Mouse (Mus musculus): Measurements from ENCODE around the gene Best3. TPM values are rescaled to one million over a fixed set of nuclear protein-coding genes. Genes with fewer than 3 reads are reported as not detected.
"Not testable (repeated sequence)": the region's sequence is repeated elsewhere in the genome, so short reads cannot be mapped to it uniquely, and the experiment has no call there.

Best3 gene
- polyA plus RNA-seq, 1 experiment from 2014 or later = 0.12 TPM

- Histone ChIP-seq H3K4me2 (ENCODE audit: low read length) (no peak overlapping the region), H3K4me3 (replicated peaks; ENCODE audit: low read depth, low read length) (no peak overlapping the region), H3K36me3 (ENCODE audit: control insufficient read depth, insufficient read depth, low read length) (no peaks in the 10 kb centered on the region), H3K27me3 (ENCODE audit: control insufficient read depth, insufficient read depth, low read length) (no peaks in the 10 kb centered on the region), H3K4me1 (ENCODE audit: control insufficient read depth, insufficient read depth, low read length) (peaks cover 14% of the 10 kb centered on the region; the same call in 1 of the 2 replicates), H3K9ac (replicated peaks; ENCODE audit: low read length) (no peak overlapping the region), H3K27ac (replicated peaks; ENCODE audit: low read depth, low read length) (no peak overlapping the region), H3K9me3 (ENCODE audit: control insufficient read depth, low read length) (no peaks in the 10 kb centered on the region)
- ATAC-seq (ENCODE audit: low FRiP score, low TSS enrichment) = no peak
- no peak for DNase-seq
- 91% methylated on average over 6 of the region's 6 CpGs for WGBS
These were observed 23.6 kb downstream of the Best3 start for GRCm38 (mm10) chr10:117009691-117010090.

DNA sequence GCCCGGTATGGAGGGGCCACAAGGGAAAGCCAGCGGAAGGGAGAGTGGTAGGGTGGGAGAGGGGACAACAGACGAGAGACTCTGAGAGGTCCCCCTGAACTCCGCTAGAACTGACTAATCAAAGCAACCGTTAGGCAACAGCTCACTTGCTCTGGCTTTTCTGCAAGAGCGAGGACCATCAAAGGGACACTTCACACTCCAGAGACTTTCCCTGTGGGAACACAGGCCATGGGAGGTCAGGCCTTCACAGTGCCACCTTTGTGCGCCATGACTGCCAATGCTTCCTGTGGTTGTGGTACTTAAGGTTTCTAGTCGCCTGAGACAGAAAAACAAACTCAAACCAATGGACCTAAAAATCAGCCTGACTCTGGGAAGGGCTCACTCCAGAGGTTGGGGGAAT is 24.9 kb downstream of the Best3 start:
- H3K9me3 ChIP-seq (ENCODE audit: control insufficient read depth, low read length) = no peaks in the 10 kb centered on the region
- H3K27ac ChIP-seq (replicated peaks; ENCODE audit: low read depth, low read length) = no peak overlapping the region
- H3K9ac ChIP-seq (replicated peaks; ENCODE audit: low read length) = no peak overlapping the region
- H3K36me3 ChIP-seq (ENCODE audit: control insufficient read depth, insufficient read depth, low read length) = no peaks in the 10 kb centered on the region
- WGBS = 22% methylated on average over 8 of the region's 8 CpGs
- peaks cover 6% of the 10 kb centered on the region; the same call in 1 of the 2 replicates for H3K4me1 ChIP-seq (ENCODE audit: control insufficient read depth, insufficient read depth, low read length)
- H3K27me3 ChIP-seq (ENCODE audit: control insufficient read depth, insufficient read depth, low read length) = no peaks in the 10 kb centered on the region
- no peak overlapping the region for H3K4me3 ChIP-seq (replicated peaks; ENCODE audit: low read depth, low read length)
- DNase-seq (no peak), ATAC-seq (ENCODE audit: low FRiP score, low TSS enrichment) (no peak)
- no peak overlapping the region for H3K4me2 ChIP-seq (ENCODE audit: low read length)

DNA sequence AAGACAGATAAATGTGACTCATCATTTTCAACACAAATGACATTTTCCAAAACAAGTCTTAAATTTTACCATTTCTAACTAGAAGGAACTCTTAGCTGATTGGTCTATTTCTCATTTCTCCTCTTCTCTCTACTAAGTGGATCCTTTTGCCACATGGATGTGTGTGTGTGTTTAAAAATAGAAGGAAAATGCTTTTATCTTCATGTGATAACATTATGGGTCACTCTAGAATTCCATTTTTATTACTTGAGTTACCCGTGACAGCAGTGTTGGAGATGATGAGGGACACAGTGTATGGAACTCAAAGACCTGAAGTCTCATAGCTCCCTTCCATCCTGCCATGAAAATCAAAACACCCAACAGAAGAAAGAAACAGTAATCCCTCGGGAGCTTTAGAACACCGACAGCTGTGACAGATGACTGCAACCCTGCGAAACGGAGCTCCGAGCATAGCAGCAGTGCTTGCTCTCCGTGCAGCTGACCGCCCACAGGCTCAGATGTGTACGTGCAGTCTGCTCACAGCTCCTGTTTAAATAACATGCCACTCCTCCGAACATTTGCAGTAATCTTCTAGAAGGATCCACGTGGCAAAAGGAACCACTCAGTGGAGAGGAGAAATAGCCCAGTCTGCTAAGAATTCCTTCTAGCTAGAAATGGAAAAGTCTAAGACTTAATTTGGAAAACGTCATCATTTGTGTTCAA is 27.7 kb downstream of the Best3 start:
- whole genome bisulfite sequencing = 14% methylated on average over 12 of the region's 12 CpGs
- H3K4me3 ChIP-seq (replicated peaks; ENCODE audit: low read depth, low read length) = no peak overlapping the region
- DNase-seq = peak; percentile 76

DNA sequence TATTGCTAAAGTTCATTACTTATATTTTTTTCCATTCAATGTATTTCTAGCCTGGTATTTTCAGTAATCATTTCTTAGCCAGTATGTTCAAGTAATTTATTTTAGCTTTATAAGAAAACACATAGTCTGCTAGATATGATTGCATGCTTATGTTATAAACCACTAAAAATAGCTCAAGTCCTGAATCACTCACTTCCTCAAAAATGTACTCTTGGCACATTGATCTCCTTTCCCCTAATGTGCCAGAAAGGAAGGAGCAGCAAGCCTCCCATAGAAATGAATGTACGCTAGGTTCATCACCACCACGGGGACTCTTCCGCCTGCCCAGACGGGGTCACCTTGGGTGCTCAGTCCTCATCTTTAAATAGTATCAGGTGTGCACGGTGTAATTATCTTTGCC is 28.5 kb downstream of the Best3 start:
- DNase-seq (no peak), ATAC-seq (ENCODE audit: low FRiP score, low TSS enrichment) (no peak)
- Histone ChIP-seq H3K9me3 (ENCODE audit: control insufficient read depth, low read length) (no peaks in the 10 kb centered on the region), H3K4me2 (ENCODE audit: low read length) (no peak overlapping the region), H3K27me3 (ENCODE audit: control insufficient read depth, insufficient read depth, low read length) (no peaks in the 10 kb centered on the region), H3K9ac (replicated peaks; ENCODE audit: low read length) (no peak overlapping the region), H3K36me3 (ENCODE audit: control insufficient read depth, insufficient read depth, low read length) (no peaks in the 10 kb centered on the region), H3K4me3 (replicated peaks; ENCODE audit: low read depth, low read length) (no peak overlapping the region), H3K27ac (replicated peaks; ENCODE audit: low read depth, low read length) (no peak overlapping the region), H3K4me1 (ENCODE audit: control insufficient read depth, insufficient read depth, low read length) (peaks cover 13% of the 10 kb centered on the region; the same call in 1 of the 2 replicates)
- WGBS = 89% methylated on average over 5 of the region's 5 CpGs

More for the DNA sequence above, 27.7 kb downstream of the Best3 start:
- no peaks in the 10 kb centered on the region for H3K9me3 ChIP-seq (ENCODE audit: control insufficient read depth, low read length)
- no peak overlapping the region for H3K27ac ChIP-seq (replicated peaks; ENCODE audit: low read depth, low read length)
- peak overlapping the region; percentile 34 for H3K4me2 ChIP-seq (ENCODE audit: low read length)
- peak; percentile 63; the same call in 1 of the 2 replicates for ATAC-seq (ENCODE audit: low FRiP score, low TSS enrichment)
- H3K27me3 ChIP-seq (ENCODE audit: control insufficient read depth, insufficient read depth, low read length) = no peaks in the 10 kb centered on the region
- H3K4me1 ChIP-seq (ENCODE audit: control insufficient read depth, insufficient read depth, low read length) = peaks cover 13% of the 10 kb centered on the region; the same call in 1 of the 2 replicates
- H3K36me3 ChIP-seq (ENCODE audit: control insufficient read depth, insufficient read depth, low read length) = no peaks in the 10 kb centered on the region
- no peak overlapping the region for H3K9ac ChIP-seq (replicated peaks; ENCODE audit: low read length)

DNA sequence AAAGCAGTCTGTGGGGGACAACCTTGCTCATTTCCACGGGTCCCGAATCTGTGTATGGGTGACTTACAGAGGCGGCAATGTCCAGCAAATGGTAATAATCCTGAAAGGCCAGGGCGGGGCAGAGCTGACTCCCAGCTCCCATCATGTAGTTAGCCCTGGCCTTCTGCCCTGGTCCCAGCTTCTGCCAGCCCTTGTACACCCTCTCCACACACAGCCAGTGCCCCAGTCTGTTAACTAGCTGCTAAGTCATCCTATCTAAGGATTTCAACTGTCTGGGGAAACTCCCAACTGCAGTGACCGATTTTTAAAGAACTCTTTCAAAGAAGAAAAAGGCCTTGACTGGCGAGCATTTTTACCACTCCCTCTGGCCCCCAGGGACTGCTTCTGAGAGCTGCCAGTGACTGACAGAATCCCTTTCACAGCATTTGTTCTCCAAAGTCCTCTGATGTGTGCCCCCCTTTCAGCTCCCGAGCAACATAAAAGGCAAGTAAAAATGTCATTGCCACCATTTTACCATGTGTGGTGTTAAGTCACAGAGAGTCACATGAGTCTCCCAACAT is 32.2 kb downstream of the Best3 start:
- Histone ChIP-seq H3K4me3 (replicated peaks; ENCODE audit: low read depth, low read length) (no peak overlapping the region), H3K9me3 (ENCODE audit: control insufficient read depth, low read length) (no peaks in the 10 kb centered on the region), H3K27me3 (ENCODE audit: control insufficient read depth, insufficient read depth, low read length) (no peaks in the 10 kb centered on the region), H3K9ac (replicated peaks; ENCODE audit: low read length) (no peak overlapping the region), H3K4me1 (ENCODE audit: control insufficient read depth, insufficient read depth, low read length) (peaks cover 18% of the 10 kb centered on the region), H3K36me3 (ENCODE audit: control insufficient read depth, insufficient read depth, low read length) (no peaks in the 10 kb centered on the region), H3K4me2 (ENCODE audit: low read length) (no peak overlapping the region), H3K27ac (replicated peaks; ENCODE audit: low read depth, low read length) (no peak overlapping the region)
- WGBS = 33% methylated on average over 7 of the region's 7 CpGs
- peak; percentile 66 for DNase-seq
- no peak; the same call in 1 of the 2 replicates for ATAC-seq (ENCODE audit: low FRiP score, low TSS enrichment)

- Histone ChIP-seq H3K9me3 (ENCODE audit: control insufficient read depth, low read length) (no peaks in the 10 kb centered on the region), H3K4me3 (replicated peaks; ENCODE audit: low read depth, low read length) (no peak overlapping the region), H3K4me2 (ENCODE audit: low read length) (no peak overlapping the region), H3K27me3 (ENCODE audit: control insufficient read depth, insufficient read depth, low read length) (no peaks in the 10 kb centered on the region), H3K9ac (replicated peaks; ENCODE audit: low read length) (no peak overlapping the region), H3K27ac (replicated peaks; ENCODE audit: low read depth, low read length) (no peak overlapping the region), H3K4me1 (ENCODE audit: control insufficient read depth, insufficient read depth, low read length) (peaks cover 13% of the 10 kb centered on the region), H3K36me3 (ENCODE audit: control insufficient read depth, insufficient read depth, low read length) (no peaks in the 10 kb centered on the region)
- ATAC-seq (ENCODE audit: low FRiP score, low TSS enrichment) = no peak
- no peak for DNase-seq
- 19% methylated on average over 21 of the region's 21 CpGs for WGBS
These were observed 35.1 kb downstream of the Best3 start for GRCm38 (mm10) chr10:117021020-117021754.

- WGBS = 74% methylated on average over 16 of the region's 16 CpGs
- no peak overlapping the region for H3K4me3 ChIP-seq (replicated peaks; ENCODE audit: low read depth, low read length)
These were observed 37.6 kb downstream of the Best3 start for GRCm38 (mm10) chr10:117023693-117024092.

DNA sequence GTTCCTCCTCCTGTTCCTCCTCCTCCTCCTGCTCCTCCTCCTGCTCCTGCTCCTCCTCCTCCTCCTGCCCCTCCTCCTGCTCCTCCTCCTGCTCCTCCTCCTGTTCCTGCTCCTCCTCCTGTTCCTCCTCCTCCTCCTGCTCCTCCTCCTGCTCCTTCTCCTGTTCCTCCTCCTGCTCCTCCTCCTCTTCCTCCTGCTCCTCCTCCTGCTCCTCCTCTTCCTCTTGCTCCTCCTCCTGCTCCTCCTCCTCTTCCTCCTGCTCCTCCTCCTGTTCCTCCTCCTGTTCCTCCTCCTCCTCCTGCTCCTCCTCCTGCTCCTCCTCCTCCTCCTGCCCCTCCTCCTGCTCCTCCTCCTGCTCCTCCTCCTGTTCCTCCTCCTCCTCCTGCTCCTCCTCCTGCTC is 39.7 kb downstream of the Best3 start:
- not testable (repeated sequence) for H3K27ac ChIP-seq (replicated peaks; ENCODE audit: low read depth, low read length); H3K4me3 ChIP-seq (replicated peaks; ENCODE audit: low read depth, low read length); ATAC-seq (ENCODE audit: low FRiP score, low TSS enrichment); H3K36me3 ChIP-seq (ENCODE audit: control insufficient read depth, insufficient read depth, low read length); H3K4me2 ChIP-seq (ENCODE audit: low read length); H3K9me3 ChIP-seq (ENCODE audit: control insufficient read depth, low read length); H3K9ac ChIP-seq (replicated peaks; ENCODE audit: low read length); DNase-seq; H3K4me1 ChIP-seq (ENCODE audit: control insufficient read depth, insufficient read depth, low read length); H3K27me3 ChIP-seq (ENCODE audit: control insufficient read depth, insufficient read depth, low read length)

More at GRCm38 (mm10) chr10:117023693-117024092, 37.6 kb downstream of the Best3 start:
- Histone ChIP-seq H3K4me1 (ENCODE audit: control insufficient read depth, insufficient read depth, low read length) (peaks cover 5% of the 10 kb centered on the region), H3K4me2 (ENCODE audit: low read length) (no peak overlapping the region), H3K9me3 (ENCODE audit: control insufficient read depth, low read length) (no peaks in the 10 kb centered on the region), H3K9ac (replicated peaks; ENCODE audit: low read length) (no peak overlapping the region), H3K27me3 (ENCODE audit: control insufficient read depth, insufficient read depth, low read length) (no peaks in the 10 kb centered on the region), H3K27ac (replicated peaks; ENCODE audit: low read depth, low read length) (no peak overlapping the region), H3K36me3 (ENCODE audit: control insufficient read depth, insufficient read depth, low read length) (no peaks in the 10 kb centered on the region)
- DNase-seq = no peak
- ATAC-seq (ENCODE audit: low FRiP score, low TSS enrichment) = no peak
